Mouse (Mus musculus): ENCODE results near the gene Swap70. TPM values are rescaled to one million over a fixed set of nuclear protein-coding genes. Genes with fewer than 3 reads are reported as not detected.

Gene Swap70
- total RNA-seq, 2 experiments from 2014 or later: 12.9 to 15.3 TPM

Other genes with a start within 250 kb of the Swap70 start
- gene Tmem41b, start 234.8 kb upstream of the Swap70 start, total RNA-seq (2021): 10 to 100 TPM; 54.5 to 55.3 TPM
- 10 to 100 TPM; 95.6 to 96.4 TPM for gene Ipo7, start 203.4 kb upstream of the Swap70 start, total RNA-seq (2021)
- gene Zfp143, start 160.5 kb upstream of the Swap70 start, total RNA-seq (2021): 10 to 100 TPM in 1 of 2 experiments, 1 to 10 TPM in 1; 9.7 to 12.8 TPM
- gene Wee1, start 99.7 kb upstream of the Swap70 start, total RNA-seq (2021): 1 to 10 TPM; 9.2 to 9.8 TPM